Mouse (Mus musculus): ENCODE measurements around the gene Enho. TPM values are rescaled to one million over a fixed set of nuclear protein-coding genes. Genes with fewer than 3 reads are reported as not detected.

The Enho gene
- polyA plus RNA-seq, 1 experiment = 5.4 TPM

GRCm38 (mm10) chr4:41648627-41649026, 8.5 kb upstream of the Enho start:
- Histone ChIP-seq H3K4me1 (ENCODE audit: control insufficient read depth, insufficient read depth, low read length) (no peaks in the 10 kb centered on the region), H3K27me3 (ENCODE audit: control insufficient read depth, insufficient read depth, low read length, poor library complexity, severe bottlenecking) (no peaks in the 10 kb centered on the region), H3K4me3 (ENCODE audit: low read depth, low read length) (no peak overlapping the region), H3K36me3 (ENCODE audit: control insufficient read depth, insufficient read depth, low read length, poor library complexity, severe bottlenecking) (no peaks in the 10 kb centered on the region), H3K9me3 (replicated peaks; ENCODE audit: control insufficient read depth, insufficient read depth, low read length, poor library complexity, severe bottlenecking) (no peaks in the 10 kb centered on the region), H3K9ac (ENCODE audit: low read depth, poor library complexity, severe bottlenecking) (no peak overlapping the region), H3K27ac (ENCODE audit: insufficient read depth, low read length) (no peak overlapping the region)
- no peak for TF ChIP-seq POLR2A (IDR thresholded peaks at IDR 0.05; ENCODE audit: insufficient read depth, low read length)
- TF ChIP-seq EP300 (IDR thresholded peaks at IDR 0.05; ENCODE audit: insufficient read depth, low read depth, low read length) = no peak
- TF ChIP-seq CTCF (IDR thresholded peaks at IDR 0.05; ENCODE audit: low read depth, low read length) = no peak

GRCm38 (mm10) chr4:41648157-41648556, 8.0 kb upstream of the Enho start:
- no peaks in the 10 kb centered on the region for H3K36me3 ChIP-seq (ENCODE audit: control insufficient read depth, insufficient read depth, low read length, poor library complexity, severe bottlenecking)
- no peak overlapping the region for H3K9ac ChIP-seq (ENCODE audit: low read depth, poor library complexity, severe bottlenecking)
- no peaks in the 10 kb centered on the region for H3K9me3 ChIP-seq (replicated peaks; ENCODE audit: control insufficient read depth, insufficient read depth, low read length, poor library complexity, severe bottlenecking)
- no peaks in the 10 kb centered on the region for H3K27me3 ChIP-seq (ENCODE audit: control insufficient read depth, insufficient read depth, low read length, poor library complexity, severe bottlenecking)
- no peak overlapping the region for H3K27ac ChIP-seq (ENCODE audit: insufficient read depth, low read length)
- H3K4me1 ChIP-seq (ENCODE audit: control insufficient read depth, insufficient read depth, low read length) = no peaks in the 10 kb centered on the region
- TF ChIP-seq CTCF (IDR thresholded peaks at IDR 0.05; ENCODE audit: low read depth, low read length) (no peak), POLR2A (IDR thresholded peaks at IDR 0.05; ENCODE audit: insufficient read depth, low read length) (no peak), EP300 (IDR thresholded peaks at IDR 0.05; ENCODE audit: insufficient read depth, low read depth, low read length) (peak; percentile 67; the same call in 1 of the 2 replicates)
- no peak overlapping the region for H3K4me3 ChIP-seq (ENCODE audit: low read depth, low read length)

- TF ChIP-seq POLR2A (IDR thresholded peaks at IDR 0.05; ENCODE audit: insufficient read depth, low read length) = no peak
- TF ChIP-seq CTCF (IDR thresholded peaks at IDR 0.05; ENCODE audit: low read depth, low read length) = no peak
- no peak for TF ChIP-seq EP300 (IDR thresholded peaks at IDR 0.05; ENCODE audit: insufficient read depth, low read depth, low read length)
- no peaks in the 10 kb centered on the region for H3K27me3 ChIP-seq (ENCODE audit: control insufficient read depth, insufficient read depth, low read length, poor library complexity, severe bottlenecking)
- no peak overlapping the region for H3K9ac ChIP-seq (ENCODE audit: low read depth, poor library complexity, severe bottlenecking)
- H3K27ac ChIP-seq (ENCODE audit: insufficient read depth, low read length) = no peak overlapping the region
- H3K9me3 ChIP-seq (replicated peaks; ENCODE audit: control insufficient read depth, insufficient read depth, low read length, poor library complexity, severe bottlenecking) = no peaks in the 10 kb centered on the region
- H3K4me3 ChIP-seq (ENCODE audit: low read depth, low read length) = no peak overlapping the region
- H3K4me1 ChIP-seq (ENCODE audit: control insufficient read depth, insufficient read depth, low read length) = peaks cover 2% of the 10 kb centered on the region
- no peaks in the 10 kb centered on the region for H3K36me3 ChIP-seq (ENCODE audit: control insufficient read depth, insufficient read depth, low read length, poor library complexity, severe bottlenecking)
These were observed 5.4 kb upstream of the Enho start for GRCm38 (mm10) chr4:41645488-41645887.

GRCm38 (mm10) chr4:41641199-41641822, 1.2 kb upstream of the Enho start:
- peaks cover 2% of the 10 kb centered on the region for H3K4me1 ChIP-seq (ENCODE audit: control insufficient read depth, insufficient read depth, low read length)
- H3K27ac ChIP-seq (ENCODE audit: insufficient read depth, low read length) = no peak overlapping the region
- H3K27me3 ChIP-seq (ENCODE audit: control insufficient read depth, insufficient read depth, low read length, poor library complexity, severe bottlenecking) = no peaks in the 10 kb centered on the region
- no peak overlapping the region for H3K4me3 ChIP-seq (ENCODE audit: low read depth, low read length)
- H3K9me3 ChIP-seq (replicated peaks; ENCODE audit: control insufficient read depth, insufficient read depth, low read length, poor library complexity, severe bottlenecking) = no peaks in the 10 kb centered on the region
- H3K9ac ChIP-seq (ENCODE audit: low read depth, poor library complexity, severe bottlenecking) = no peak overlapping the region
- no peaks in the 10 kb centered on the region for H3K36me3 ChIP-seq (ENCODE audit: control insufficient read depth, insufficient read depth, low read length, poor library complexity, severe bottlenecking)
- no peak for TF ChIP-seq EP300 (IDR thresholded peaks at IDR 0.05; ENCODE audit: insufficient read depth, low read depth, low read length)
- no peak for TF ChIP-seq POLR2A (IDR thresholded peaks at IDR 0.05; ENCODE audit: insufficient read depth, low read length)
- no peak for TF ChIP-seq CTCF (IDR thresholded peaks at IDR 0.05; ENCODE audit: low read depth, low read length)

- no peak overlapping the region for H3K27ac ChIP-seq (ENCODE audit: insufficient read depth, low read length)
- no peaks in the 10 kb centered on the region for H3K36me3 ChIP-seq (ENCODE audit: control insufficient read depth, insufficient read depth, low read length, poor library complexity, severe bottlenecking)
- no peak for TF ChIP-seq POLR2A (IDR thresholded peaks at IDR 0.05; ENCODE audit: insufficient read depth, low read length)
- no peak for TF ChIP-seq EP300 (IDR thresholded peaks at IDR 0.05; ENCODE audit: insufficient read depth, low read depth, low read length)
- no peak for TF ChIP-seq CTCF (IDR thresholded peaks at IDR 0.05; ENCODE audit: low read depth, low read length)
- peak overlapping the region; percentile 69 for H3K9ac ChIP-seq (ENCODE audit: low read depth, poor library complexity, severe bottlenecking)
- H3K4me3 ChIP-seq (ENCODE audit: low read depth, low read length) = peak overlapping the region; percentile 69
- H3K4me1 ChIP-seq (ENCODE audit: control insufficient read depth, insufficient read depth, low read length) = peaks cover 2% of the 10 kb centered on the region
- no peaks in the 10 kb centered on the region for H3K9me3 ChIP-seq (replicated peaks; ENCODE audit: control insufficient read depth, insufficient read depth, low read length, poor library complexity, severe bottlenecking)
- no peaks in the 10 kb centered on the region for H3K27me3 ChIP-seq (ENCODE audit: control insufficient read depth, insufficient read depth, low read length, poor library complexity, severe bottlenecking)
These were observed 796 bp downstream of the Enho start for GRCm38 (mm10) chr4:41639214-41639841.

GRCm38 (mm10) chr4:41638828-41639213, 1.3 kb downstream of the Enho start:
- Histone ChIP-seq H3K27me3 (ENCODE audit: control insufficient read depth, insufficient read depth, low read length, poor library complexity, severe bottlenecking) (no peaks in the 10 kb centered on the region), H3K9ac (ENCODE audit: low read depth, poor library complexity, severe bottlenecking) (no peak overlapping the region), H3K4me3 (ENCODE audit: low read depth, low read length) (no peak overlapping the region), H3K9me3 (replicated peaks; ENCODE audit: control insufficient read depth, insufficient read depth, low read length, poor library complexity, severe bottlenecking) (no peaks in the 10 kb centered on the region), H3K27ac (ENCODE audit: insufficient read depth, low read length) (no peak overlapping the region), H3K36me3 (ENCODE audit: control insufficient read depth, insufficient read depth, low read length, poor library complexity, severe bottlenecking) (no peaks in the 10 kb centered on the region), H3K4me1 (ENCODE audit: control insufficient read depth, insufficient read depth, low read length) (peaks cover 5% of the 10 kb centered on the region)
- TF ChIP-seq POLR2A (IDR thresholded peaks at IDR 0.05; ENCODE audit: insufficient read depth, low read length) = no peak
- no peak for TF ChIP-seq EP300 (IDR thresholded peaks at IDR 0.05; ENCODE audit: insufficient read depth, low read depth, low read length)
- no peak for TF ChIP-seq CTCF (IDR thresholded peaks at IDR 0.05; ENCODE audit: low read depth, low read length)

Data from ES-Bruce4 (cell line).